Mouse (Mus musculus) kidney, embryonic 14.5 days (tissue): ENCODE measurements around the gene Syt17. TPM values are rescaled to one million over a fixed set of nuclear protein-coding genes. Genes with fewer than 3 reads are reported as not detected.
A peak's percentile ranks its signal among the peaks of the same experiment; 100 is the strongest.

Experiments used
- ATAC-seq: fragments of 200-750 bp; cut with Nextera tagmentation; 2 replicates; pipeline ENCODE4 v1.8.0; 2017; ENCODE audit warnings: moderate number of reproducible peaks, mild to moderate bottlenecking, moderate TSS enrichment, moderate library complexity; ENCODE audit not compliant: low FRiP score, low TSS enrichment
- H3K27ac ChIP-seq: fragments of 300-500 bp; sonication (generic); 2 replicates; pipeline ENCODE4 v1.5.1; 2014; ENCODE audit warnings: low read depth, mild to moderate bottlenecking, low read length, moderate library complexity, mixed read lengths
- H3K27me3 ChIP-seq: fragments of 300-500 bp; sonication (generic); 2 replicates; pipeline ENCODE4 v1.6.1; 2014; ENCODE audit warnings: mild to moderate bottlenecking, low read length; ENCODE audit not compliant: control insufficient read depth, insufficient read depth
- H3K36me3 ChIP-seq: fragments of 300-500 bp; sonication (generic); 2 replicates; pipeline ENCODE4 v1.6.1; 2014; ENCODE audit warnings: low read length, mixed read lengths; ENCODE audit not compliant: control insufficient read depth, insufficient read depth
- H3K4me1 ChIP-seq: fragments of 300-500 bp; sonication (generic); 2 replicates; pipeline ENCODE4 v1.6.1; 2014; ENCODE audit warnings: low read length, mixed read lengths; ENCODE audit not compliant: control insufficient read depth, insufficient read depth
- H3K4me2 ChIP-seq: fragments of 300-500 bp; sonication (generic); replicated peaks from 2 replicates; pipeline ENCODE4 v1.6.1; 2014; ENCODE audit warnings: low read depth, mild to moderate bottlenecking, low read length
- H3K4me3 ChIP-seq: fragments of 300-500 bp; sonication (generic); 2 replicates; pipeline ENCODE4 v1.5.1; 2014; ENCODE audit warnings: mild to moderate bottlenecking, low read length
- H3K9ac ChIP-seq: fragments of 300-500 bp; sonication (generic); 2 replicates; pipeline ENCODE4 v1.6.1; 2014; ENCODE audit warnings: low read depth, mild to moderate bottlenecking, low read length, moderate library complexity
- H3K9me3 ChIP-seq: fragments of 300-500 bp; sonication (generic); 2 replicates; pipeline ENCODE4 v1.6.1; 2016; ENCODE audit warnings: low read length; ENCODE audit not compliant: control insufficient read depth
- WGBS: fragments of 180-500 bp; shearing (Covaris S2); extraction: QIAGEN DNeasy Blood & Tissue Kit; methylation state at CpG from one replicate; pipeline ENCODE4 v1.1.7; 2014; 5-methylcytosine and 5-hydroxymethylcytosine counted together
- polyA plus RNA-seq: library from polyadenylated mRNA; unstranded; fragments of >200 nt; fragmentation: Nextera tagmentation; extraction: Ambion mirVana; gene quantifications from 2 replicates; pipeline ENCODE4 v1.2.1, GENCODE M21; 2014

Syt17 gene
- polyA plus RNA-seq, 1 experiment from 2014 or later = 11.4 TPM

GRCm38 (mm10) chr7:118472886-118473285, 24.9 kb upstream of the Syt17 start:
- ATAC-seq = no peak
- Histone ChIP-seq H3K4me1 (no peaks in the 10 kb centered on the region), H3K36me3 (no peaks in the 10 kb centered on the region), H3K4me2 (no peak overlapping the region), H3K9ac (no peak overlapping the region), H3K27ac (no peak overlapping the region), H3K27me3 (no peaks in the 10 kb centered on the region), H3K4me3 (no peak overlapping the region), H3K9me3 (no peaks in the 10 kb centered on the region)
- WGBS = 71% methylated on average over 1 of the region's 1 CpGs

DNA sequence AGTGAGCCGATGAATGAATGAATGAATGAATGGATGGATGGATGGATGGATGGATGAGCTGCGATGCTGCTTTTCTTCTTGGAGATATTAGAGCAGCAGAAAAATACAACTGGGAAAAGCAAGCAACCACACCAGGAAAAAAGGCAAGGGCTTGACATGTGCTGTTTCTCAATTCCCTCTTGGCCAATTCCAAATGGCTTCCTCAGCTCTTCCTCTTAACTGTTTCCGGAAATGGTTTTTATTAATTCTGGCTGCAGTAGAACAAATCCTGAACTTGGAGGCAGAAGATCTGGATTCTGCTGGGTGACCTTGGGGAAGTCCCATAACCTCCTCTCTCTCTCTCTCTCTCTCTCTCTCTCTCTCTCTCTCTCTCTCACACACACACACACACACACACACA, 20.0 kb upstream of the Syt17 start:
- H3K27ac ChIP-seq = no peak overlapping the region
- H3K4me2 ChIP-seq = no peak overlapping the region
- H3K9ac ChIP-seq = no peak overlapping the region
- peaks cover 5% of the 10 kb centered on the region; the same call in 1 of the 2 replicates for H3K4me1 ChIP-seq
- H3K27me3 ChIP-seq = no peaks in the 10 kb centered on the region
- H3K36me3 ChIP-seq = no peaks in the 10 kb centered on the region
- ATAC-seq = no peak
- no peaks in the 10 kb centered on the region for H3K9me3 ChIP-seq
- no peak overlapping the region for H3K4me3 ChIP-seq
- WGBS = 92% methylated on average over 3 of the region's 3 CpGs

DNA sequence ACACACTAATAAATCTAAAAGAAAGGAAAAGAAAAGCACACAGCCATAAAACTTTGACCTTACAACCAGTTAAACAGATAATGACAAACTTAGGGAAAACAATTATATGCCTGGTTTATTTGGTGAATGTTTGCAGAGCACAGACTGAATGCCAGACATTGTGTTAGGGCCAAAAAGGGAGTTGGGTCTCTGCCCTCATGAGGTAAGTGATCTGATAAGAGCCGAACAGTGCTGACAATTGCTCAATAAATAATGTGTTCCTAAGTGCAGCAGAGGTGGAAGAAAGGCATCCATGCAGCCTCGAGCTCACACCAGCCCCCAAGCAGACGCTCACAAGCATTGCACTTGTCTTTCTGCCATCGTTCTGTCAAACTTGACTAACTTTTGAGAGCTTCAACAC, 16.4 kb upstream of the Syt17 start:
- no peak for ATAC-seq
- H3K9me3 ChIP-seq = no peaks in the 10 kb centered on the region
- 20% methylated on average over 4 of the region's 4 CpGs for WGBS
- H3K4me3 ChIP-seq = no peak overlapping the region
- no peaks in the 10 kb centered on the region for H3K27me3 ChIP-seq
- no peak overlapping the region for H3K4me2 ChIP-seq
- no peaks in the 10 kb centered on the region for H3K36me3 ChIP-seq
- no peak overlapping the region for H3K27ac ChIP-seq
- peaks cover 5% of the 10 kb centered on the region for H3K4me1 ChIP-seq
- H3K9ac ChIP-seq = no peak overlapping the region

DNA sequence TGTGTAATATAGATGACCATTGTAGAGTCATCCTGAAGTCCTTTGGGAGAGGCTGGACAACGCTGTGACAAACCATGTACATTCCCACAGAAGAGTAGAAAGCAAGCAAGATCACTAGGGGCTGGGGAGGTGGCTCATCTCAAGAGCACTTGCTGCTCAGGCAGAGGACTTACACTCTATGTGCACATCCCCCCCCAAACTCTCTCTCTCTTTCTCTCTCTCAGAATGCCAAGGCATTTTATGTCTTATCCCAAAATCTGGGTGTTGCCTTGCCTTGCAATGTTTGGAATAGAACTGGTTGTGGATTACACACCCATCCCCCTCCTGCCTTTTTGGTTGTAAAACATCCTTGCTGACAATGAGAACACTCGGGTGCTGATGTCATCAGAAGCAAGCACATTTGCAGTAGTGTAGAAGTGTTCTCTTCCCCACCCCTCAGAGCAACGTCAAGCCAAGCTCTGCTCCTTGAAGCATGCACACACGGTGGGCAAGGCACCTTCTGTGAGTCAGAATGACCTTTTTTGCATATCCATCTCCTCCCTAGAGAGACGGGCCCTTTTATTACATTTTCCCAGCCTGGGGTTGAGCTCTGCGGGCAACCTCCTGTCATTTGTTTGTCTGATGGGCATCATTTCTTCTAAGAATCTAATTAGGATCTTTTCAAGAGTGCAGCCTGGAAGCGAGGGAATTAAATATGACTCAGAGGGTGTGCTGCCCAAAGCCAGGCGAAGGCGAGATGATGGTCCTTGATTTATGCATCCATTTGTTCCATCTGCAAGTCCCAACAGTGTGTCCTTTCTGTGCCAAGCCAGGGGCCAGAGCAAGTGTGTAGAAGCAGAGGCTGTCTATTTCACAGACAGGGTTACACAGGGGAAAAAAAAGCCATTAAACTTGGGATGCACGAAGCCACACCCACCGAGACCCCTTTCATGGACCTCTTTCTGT, 15.1 kb upstream of the Syt17 start:
- peaks cover 5% of the 10 kb centered on the region for H3K4me1 ChIP-seq
- ATAC-seq = peak; percentile 50; the same call in 1 of the 2 replicates
- no peaks in the 10 kb centered on the region for H3K36me3 ChIP-seq
- no peaks in the 10 kb centered on the region for H3K9me3 ChIP-seq
- WGBS = 28% methylated on average over 11 of the region's 11 CpGs
- no peak overlapping the region for H3K9ac ChIP-seq
- no peak overlapping the region for H3K27ac ChIP-seq
- no peak overlapping the region for H3K4me3 ChIP-seq
- H3K27me3 ChIP-seq = no peaks in the 10 kb centered on the region
- no peak overlapping the region for H3K4me2 ChIP-seq

DNA sequence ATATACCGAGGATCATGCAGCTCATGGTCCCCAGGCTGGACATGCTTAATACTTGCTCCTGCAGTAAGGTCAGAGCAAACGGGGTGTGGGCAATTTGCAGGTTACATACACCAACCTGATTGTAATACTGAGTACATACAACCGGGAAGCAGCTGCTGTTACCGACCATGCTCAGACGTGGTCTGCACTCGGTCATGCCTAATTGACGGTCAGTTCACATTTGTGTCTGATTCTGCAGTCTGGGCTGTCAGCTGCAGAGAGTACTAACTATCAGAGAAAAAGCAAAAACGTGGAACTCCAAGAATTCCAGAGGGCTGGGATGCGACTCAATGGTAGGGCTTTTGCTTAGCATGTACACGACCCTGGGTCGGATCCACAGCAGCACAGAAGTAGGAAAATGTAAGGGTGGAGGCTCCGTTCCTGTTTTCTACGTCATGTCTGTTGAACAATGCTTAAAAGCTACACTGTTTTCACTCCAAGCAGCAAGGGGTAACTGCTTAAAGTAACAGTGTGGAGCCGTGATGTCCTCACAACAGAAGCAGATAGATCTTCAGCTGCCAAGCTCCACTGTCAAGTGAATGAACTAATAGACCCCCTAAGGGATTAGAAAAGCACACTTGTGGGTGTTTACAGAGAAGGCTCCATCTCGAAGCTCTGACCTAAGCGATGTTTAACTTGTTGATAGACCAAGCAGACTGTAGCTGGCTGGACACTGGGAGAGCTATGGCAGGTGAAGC, 13.5 kb upstream of the Syt17 start:
- 54% methylated on average over 16 of the region's 16 CpGs for WGBS
- H3K9ac ChIP-seq = no peak overlapping the region
- no peak overlapping the region for H3K27ac ChIP-seq
- no peak overlapping the region for H3K4me3 ChIP-seq
- no peak for ATAC-seq
- H3K36me3 ChIP-seq = no peaks in the 10 kb centered on the region
- no peaks in the 10 kb centered on the region for H3K27me3 ChIP-seq
- H3K9me3 ChIP-seq = no peaks in the 10 kb centered on the region
- peaks cover 5% of the 10 kb centered on the region for H3K4me1 ChIP-seq
- H3K4me2 ChIP-seq = no peak overlapping the region

DNA sequence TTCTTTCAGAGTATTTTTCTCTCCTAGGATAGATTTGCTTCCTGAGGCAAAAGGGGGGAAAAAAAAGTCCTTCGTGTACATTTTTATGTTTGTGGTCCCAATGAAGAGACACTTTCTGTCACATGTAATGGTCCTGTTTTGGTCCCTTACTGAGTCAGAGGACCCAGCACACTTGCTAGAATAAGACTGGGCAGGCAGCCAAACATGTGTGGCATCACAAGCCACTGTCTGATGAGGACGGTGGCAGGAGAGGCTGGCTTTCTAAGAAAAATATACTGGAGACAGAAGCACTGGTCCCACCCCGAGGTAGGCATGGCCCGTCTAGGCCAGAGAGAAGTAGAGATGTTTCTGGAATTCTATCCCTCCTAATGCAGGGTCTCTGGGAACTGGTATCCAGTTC, 5.7 kb upstream of the Syt17 start:
- Histone ChIP-seq H3K27ac (no peak overlapping the region), H3K27me3 (peaks cover 4% of the 10 kb centered on the region; the same call in 1 of the 2 replicates), H3K9ac (no peak overlapping the region), H3K4me2 (no peak overlapping the region), H3K4me3 (no peak overlapping the region), H3K9me3 (no peaks in the 10 kb centered on the region), H3K36me3 (no peaks in the 10 kb centered on the region), H3K4me1 (no peaks in the 10 kb centered on the region)
- 62% methylated on average over 4 of the region's 4 CpGs for WGBS
- ATAC-seq = no peak

GRCm38 (mm10) chr7:118452940-118453339, 4.9 kb upstream of the Syt17 start:
- no peak overlapping the region for H3K9ac ChIP-seq
- H3K27ac ChIP-seq = no peak overlapping the region
- ATAC-seq = no peak
- no peak overlapping the region for H3K4me3 ChIP-seq
- WGBS = 30% methylated on average over 2 of the region's 2 CpGs
- no peaks in the 10 kb centered on the region for H3K9me3 ChIP-seq
- H3K27me3 ChIP-seq = peaks cover 4% of the 10 kb centered on the region; the same call in 1 of the 2 replicates
- no peaks in the 10 kb centered on the region for H3K36me3 ChIP-seq
- no peak overlapping the region for H3K4me2 ChIP-seq
- H3K4me1 ChIP-seq = no peaks in the 10 kb centered on the region

DNA sequence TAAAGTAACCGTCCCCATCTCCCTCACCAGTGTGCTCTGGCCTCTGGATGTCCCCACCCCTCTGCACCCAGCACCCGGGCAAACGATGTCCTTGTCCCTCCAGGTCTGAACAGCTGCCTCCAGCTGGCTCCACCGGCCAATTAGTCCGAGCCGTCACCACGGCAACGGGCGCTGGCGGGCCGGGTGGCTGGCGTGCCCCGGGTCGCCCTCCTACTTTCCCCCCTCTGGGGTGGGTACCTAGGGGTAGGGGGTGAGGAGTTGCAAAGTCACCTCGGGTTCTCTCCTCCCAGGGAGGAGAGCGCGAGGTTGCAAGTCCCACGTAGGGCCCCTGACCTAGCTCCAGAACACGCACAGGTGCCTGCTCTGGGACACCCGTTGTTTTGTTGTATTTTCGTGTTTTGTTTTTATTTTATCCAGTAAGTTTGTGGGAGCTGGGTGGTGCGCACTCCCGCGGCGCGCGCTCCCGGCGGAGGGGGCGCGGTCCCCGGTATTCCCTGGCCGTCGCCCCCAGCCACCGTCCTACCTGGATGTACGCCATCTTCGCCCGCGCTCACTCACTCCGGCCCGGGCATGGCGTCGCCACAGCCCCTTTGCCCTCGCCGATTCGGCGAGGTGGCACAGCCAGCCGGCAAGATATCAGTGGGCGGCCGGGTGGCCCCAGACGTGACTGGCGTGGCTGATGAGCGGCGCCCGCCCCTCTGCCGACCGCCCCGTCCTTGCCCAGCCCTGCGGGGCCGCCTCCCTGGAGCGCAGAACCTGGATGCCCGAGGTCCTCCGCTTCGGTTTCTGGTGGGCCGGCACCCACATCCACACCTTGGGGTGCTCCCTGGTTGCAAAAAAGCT, 510 bp downstream of the Syt17 start:
- Histone ChIP-seq H3K36me3 (no peaks in the 10 kb centered on the region), H3K27ac (no peak overlapping the region), H3K4me2 (peak overlapping the region; percentile 79), H3K4me3 (peak overlapping the region; percentile 50), H3K27me3 (peaks cover 5% of the 10 kb centered on the region; the same call in 1 of the 2 replicates), H3K9ac (peak overlapping the region; percentile 49), H3K4me1 (peaks cover 7% of the 10 kb centered on the region; the same call in 1 of the 2 replicates), H3K9me3 (no peaks in the 10 kb centered on the region)
- 1% methylated on average over 65 of the region's 65 CpGs for WGBS
- ATAC-seq = peak; percentile 61
